Mouse (Mus musculus): Measurements from ENCODE around the gene Zfp747.
"Not testable (repeated sequence)": the region's sequence is repeated elsewhere in the genome, so short reads cannot be mapped to it uniquely, and the experiment has no call there.

Gene Zfp747

DNA sequence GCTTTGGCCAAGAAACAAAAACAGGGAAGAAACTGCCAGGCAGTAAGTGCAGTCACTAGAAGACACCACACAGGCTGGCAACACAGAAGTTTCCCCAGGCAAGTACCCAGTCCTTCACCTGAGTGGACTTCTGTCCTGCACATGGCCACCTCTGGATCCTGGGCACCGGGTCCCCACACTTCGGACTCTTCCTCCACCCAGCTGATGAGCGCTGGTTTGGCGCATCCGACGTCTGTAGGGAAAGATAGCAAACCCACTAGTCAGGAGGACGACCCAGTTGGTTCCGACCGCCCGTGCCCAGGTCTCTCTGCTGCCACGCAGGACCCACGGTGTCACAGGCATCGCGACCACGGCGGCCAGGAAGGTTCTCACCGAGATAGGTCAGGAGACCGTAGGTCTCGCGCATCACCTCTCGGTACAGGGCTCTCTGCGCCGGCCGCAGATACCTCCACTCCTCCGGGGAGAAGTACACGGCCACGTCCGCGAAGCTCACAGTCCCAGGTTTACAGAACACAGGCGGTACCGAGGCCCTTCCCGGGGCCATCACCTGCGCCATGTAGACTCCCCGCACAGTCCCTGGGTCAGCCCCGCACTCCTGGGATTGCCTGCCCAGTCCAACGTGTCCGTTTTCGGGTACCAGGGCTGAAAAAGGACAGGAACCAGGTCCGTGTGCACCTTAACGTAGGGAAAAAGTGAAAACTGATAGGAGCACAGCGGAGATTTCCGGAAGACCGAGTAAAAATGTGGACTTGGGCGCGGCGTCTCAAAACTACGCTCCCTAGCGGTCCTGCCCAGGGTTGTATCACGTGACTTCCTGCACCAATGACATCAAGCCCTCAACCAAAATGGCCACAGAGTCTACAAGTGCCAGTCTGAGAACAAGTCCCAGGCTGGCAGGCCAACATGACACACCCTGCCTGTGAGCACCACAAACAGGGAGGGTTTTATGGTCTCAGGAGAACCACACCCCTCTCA lies at the start of gene Zfp747:
Gene Zfp747, minus strand, starts transcription at position 780 of the 975 bp plus-strand sequence.
- DNase-seq (ENCODE audit: low spot score in 2 of 2), result peak; percentile 92

GRCm38 (mm10) chr7:127425291-127425690 lies 49.4 kb upstream of the Zfp747 start:
- no peak for DNase-seq (ENCODE audit: low spot score in 2 of 2)

- DNase-seq (ENCODE audit: low spot score in 2 of 2), result no peak
These were observed 46.4 kb upstream of the Zfp747 start for GRCm38 (mm10) chr7:127422247-127422646.

DNA sequence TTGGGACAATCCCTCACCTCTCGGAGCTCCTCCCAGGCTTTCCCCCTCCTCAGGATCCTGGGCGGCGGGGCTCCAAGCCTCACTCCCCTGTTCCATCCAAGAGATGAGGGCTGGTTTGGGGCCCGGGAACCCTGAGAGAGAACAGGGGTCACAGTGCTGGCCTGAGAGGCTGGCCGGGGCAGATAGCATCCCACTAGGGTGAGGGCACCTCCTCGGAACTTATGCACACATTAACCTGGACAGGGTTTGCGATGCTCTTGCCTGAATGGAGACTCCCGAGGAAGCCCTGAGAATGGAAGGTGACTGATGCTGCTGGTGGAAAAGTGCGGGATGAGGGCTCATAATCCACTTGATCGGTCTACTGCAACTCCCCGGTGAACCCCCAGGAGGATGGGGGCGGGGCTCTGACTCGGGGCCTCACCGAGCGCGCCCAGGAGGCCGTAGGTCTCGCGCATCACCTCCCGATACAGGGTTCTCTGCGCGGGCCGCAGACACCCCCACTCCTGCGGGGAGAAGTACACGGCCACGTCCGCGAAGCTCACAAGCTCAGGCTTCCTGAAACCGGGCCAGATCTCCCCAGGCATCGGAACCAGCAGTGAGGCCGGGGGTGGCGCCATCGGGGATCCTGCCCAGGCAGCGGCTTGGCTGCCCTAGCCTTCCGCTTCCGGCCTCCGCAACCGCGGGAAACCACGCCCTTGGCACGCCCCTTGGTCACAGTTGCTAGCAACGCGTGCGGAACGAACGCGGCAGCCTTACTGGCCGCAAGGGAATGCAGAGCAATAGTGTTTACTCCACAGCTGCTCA lies 45.7 kb upstream of the Zfp747 start, which contains the start of gene Zfp688:
Gene Zfp688, minus strand, starts transcription at position 681 of the 804 bp plus-strand sequence.
- peak; percentile 94 to 97 for DNase-seq (ENCODE audit: low spot score in 2 of 2)

DNA sequence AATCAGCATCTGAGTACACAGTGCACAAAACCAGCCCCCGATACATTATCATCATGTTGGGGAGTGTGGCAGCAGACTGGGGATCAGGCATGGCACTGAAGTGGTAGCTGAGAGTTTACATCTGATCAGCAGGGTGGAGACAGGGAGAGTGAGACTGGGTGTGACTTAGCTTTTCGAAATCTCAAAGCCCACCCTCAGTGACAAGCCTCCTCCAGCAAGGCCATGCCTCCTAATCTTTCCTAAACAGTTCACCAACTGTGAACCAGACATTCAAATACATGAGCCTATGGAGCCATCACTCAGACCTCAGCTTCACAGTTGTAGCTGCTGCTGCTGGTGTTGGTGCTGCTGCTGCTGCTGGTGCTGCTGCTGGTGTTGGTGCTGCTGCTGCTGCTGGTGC lies 35.6 kb upstream of the Zfp747 start:
- no peak for DNase-seq (ENCODE audit: low spot score in 2 of 2)

DNA sequence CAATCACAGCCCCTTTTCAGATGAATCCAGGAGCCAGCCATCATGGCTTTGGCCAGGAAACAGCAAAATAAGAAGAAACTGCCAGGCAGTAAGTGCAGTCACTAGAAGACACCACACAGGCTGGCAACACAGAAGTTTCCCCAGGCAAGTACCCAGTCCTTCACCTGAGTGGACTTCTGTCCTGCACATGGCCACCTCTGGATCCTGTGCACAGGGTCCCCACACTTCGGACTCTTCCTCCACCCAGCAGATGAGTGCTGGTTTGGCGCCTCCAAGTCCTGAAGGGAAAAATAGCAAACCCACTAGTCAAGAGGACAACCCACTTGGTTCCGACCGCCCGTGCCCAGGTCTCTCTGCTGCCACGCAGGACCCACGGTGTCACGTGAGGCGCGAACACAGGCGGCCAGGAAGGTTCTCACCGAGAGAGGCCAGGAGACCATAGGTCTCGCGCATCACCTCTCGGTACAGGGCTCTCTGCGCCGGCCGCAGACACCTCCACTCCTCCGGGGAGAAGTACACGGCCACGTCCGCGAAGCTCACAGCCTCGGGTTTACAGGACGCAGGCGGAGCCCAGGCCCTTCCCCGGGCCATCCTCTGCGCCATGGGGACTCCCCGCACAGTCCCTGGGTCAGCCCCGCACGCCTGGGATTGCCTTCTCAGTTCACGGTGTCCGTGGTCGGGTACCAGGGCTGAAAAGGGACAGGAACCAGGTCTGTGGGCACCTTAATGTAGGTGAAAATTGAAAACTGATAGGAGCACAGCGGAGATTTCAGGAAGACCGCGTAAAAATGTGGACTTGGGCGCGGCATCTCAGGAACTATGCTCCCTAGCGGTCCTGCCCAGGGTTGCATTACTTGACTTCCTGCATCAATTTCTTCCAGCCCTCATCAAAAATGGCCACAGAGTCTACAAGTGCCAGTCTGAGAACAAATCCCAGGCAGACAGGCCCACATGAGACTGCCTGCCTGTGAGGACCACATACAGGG lies 30.4 kb upstream of the Zfp747 start, which contains the start of gene Zfp764:
Gene Zfp764, minus strand, starts transcription at position 821 of the 986 bp plus-strand sequence.
- DNase-seq (ENCODE audit: low spot score in 2 of 2), result peak; percentile 82 to 84

DNA sequence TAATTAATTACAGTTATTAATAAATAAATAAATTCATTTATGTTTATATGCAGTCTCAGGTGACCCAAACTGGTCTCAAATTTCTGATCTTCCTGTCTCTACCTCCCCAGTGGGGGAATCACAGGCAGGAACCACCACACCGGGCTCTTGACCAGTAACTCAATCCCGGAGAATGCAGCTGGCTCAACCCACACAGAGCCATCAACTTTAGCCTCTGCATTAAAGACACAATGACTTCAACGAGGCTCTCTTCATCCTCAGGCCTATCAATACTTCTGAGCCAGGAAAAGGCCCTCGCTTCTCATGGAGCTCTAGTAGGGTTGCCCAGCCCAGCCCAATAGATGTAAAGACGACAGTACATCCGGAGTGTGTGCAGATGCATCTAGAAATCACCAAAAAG lies 28.3 kb upstream of the Zfp747 start:
- DNase-seq (ENCODE audit: low spot score in 2 of 2), result not testable (repeated sequence)

- DNase-seq (ENCODE audit: low spot score in 2 of 2), result no peak
These were observed 27.1 kb upstream of the Zfp747 start for GRCm38 (mm10) chr7:127402980-127403379.

GRCm38 (mm10) chr7:127400355-127400754 lies 24.5 kb upstream of the Zfp747 start:
- DNase-seq (ENCODE audit: low spot score in 2 of 2), result no peak

DNA sequence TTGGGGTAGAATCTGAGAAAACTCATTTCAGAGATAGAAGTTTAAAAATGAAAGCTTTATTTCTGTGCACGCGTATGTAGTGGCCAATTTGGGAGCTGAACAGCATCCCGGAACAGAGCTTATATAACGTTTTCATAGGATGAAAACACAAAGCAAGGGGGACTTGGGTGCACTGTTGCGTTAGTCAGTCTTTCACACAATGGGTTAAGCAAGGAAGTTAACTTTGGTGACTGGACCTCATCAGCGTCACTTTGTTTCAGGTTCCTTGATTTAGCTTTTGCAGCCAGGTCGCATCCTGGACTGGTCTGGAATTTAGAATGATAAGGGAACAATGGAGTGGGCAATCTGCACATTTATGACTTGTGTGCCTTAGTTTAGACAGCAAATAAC lies 18.1 kb upstream of the Zfp747 start:
- no peak for DNase-seq (ENCODE audit: low spot score in 2 of 2)

DNA sequence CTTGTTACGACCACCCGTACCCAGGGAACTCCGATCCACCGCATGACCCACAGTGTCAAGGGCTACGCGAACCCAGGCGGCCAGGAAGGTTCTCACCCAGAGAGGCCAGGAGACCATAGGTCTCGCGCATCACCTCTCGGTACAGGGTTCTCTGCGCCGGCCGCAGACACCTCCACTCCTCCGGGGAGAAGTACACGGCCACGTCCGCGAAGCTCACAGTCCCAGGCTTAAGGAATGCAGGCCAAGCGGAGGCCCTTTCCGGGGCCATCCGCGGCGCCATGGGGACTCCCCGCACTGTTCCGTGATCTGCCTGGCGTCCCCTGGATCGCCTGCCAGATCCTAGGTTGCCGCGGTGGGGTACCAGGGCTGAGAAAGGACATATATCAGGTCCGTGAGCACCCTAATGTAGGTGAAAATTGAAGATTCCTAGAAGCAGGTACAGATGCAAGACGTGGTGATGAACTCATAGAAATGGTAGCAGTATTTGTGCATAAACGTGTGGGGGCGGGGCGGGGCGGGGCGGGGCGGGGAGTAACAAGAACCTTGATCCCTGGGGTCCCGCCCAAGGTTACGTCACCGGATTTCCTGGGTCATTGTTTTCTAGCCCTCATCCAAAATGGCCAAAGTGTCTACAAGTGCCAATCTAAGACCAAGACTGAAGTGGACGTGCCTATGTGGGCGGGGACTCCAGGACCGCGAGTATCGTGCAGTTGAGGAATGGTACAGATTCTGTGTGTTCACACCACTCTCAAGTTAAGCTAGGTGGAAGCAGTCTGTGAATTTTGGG lies 17.5 kb upstream of the Zfp747 start, which contains the start of gene E430018J23Rik:
Gene E430018J23Rik, minus strand, starts transcription at position 473 of the 787 bp plus-strand sequence.
- DNase-seq (ENCODE audit: low spot score in 2 of 2), result peak; percentile 97

DNA sequence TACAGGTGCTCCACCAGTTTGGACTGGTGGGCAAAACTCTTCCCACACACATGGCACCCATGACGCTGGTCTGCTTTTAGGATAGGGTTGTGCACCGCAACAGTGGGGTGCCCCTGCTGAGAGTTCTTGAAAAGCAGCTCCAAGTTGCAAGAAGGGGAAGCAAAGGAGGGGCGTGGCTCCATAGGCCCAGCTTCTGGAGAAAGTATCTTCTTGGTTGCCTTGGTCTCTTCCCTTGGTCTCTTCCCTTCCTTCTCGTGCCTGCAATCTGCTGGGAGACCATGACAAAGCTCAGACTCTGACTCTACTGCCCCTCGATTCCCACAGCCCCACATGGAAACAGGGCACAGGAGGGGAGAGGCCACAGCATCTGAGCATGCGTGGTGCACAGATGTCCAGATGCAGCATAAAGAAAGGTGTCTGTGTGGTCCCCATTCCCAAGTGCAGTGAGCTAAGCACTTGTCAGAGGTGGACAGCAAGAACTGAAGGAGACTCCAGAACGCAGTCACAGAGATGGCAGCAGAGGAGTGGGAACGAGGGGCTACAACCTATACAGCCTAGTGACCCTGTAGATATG lies 16.5 kb upstream of the Zfp747 start:
- DNase-seq (ENCODE audit: low spot score in 2 of 2), result no peak

DNA sequence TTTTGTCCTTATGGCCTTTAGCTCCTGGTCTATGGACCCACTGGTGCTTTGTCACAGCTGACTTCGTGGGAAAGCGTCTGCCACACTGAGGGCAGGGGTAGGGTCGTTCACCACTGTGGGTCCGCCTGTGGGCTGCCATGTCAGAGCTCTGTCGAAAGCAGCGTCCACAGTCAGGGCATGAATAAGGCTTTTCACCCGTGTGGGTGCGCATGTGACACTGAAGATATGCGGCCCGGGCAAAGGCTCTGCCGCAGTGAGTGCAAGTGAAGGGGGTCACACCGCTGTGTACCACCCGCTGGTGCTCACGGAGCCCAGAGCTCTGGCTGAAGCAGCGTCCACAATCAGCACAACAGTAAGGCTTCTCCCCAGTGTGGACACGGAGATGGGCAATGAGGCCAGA lies 15.7 kb upstream of the Zfp747 start:
- DNase-seq (ENCODE audit: low spot score in 2 of 2), result no peak

DNA sequence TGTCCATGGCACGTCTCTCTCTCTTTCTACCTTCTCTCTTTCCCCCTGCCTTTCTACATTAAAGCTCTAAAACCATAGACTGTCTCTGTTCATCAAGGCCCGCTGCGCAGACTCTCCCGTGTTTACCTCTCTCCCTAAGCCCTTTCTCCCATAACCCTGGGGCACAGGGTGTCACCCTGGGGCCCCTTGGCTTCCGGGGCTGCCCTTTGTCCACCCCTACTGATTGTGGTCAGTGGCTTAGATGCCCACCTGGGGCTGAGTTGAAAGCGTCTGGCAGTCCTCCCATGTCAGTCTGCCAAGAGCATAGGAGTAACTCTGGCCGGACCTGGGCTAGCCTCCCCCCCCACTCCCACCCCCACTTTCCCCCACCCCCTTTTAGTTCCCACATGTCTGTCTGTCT lies 14.5 kb upstream of the Zfp747 start:
- no peak for DNase-seq (ENCODE audit: low spot score in 2 of 2)

DNA sequence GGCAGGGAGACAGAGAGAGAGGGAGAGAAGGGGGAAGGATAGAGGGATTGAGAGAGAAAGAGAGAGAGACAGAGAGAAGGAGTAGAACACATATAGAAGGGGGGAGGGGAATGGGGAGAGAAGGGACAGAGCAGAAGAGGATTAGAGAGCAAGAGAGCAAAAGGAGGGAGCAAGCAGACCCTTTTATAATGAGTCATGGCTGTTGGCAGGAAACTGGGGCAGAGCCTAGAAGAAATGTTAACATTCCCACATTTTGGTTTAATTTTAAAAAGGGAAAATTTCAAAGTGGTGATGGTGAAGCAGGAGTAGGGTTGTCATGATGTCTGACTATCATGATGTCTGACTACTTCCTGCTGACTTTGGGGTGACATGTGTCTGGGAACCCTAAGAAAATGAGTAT lies 12.4 kb upstream of the Zfp747 start:
- DNase-seq (ENCODE audit: low spot score in 2 of 2), result not testable (repeated sequence)

GRCm38 (mm10) chr7:127386641-127387392 lies 11.0 kb upstream of the Zfp747 start, which contains the start of gene 9130019O22Rik:
TSS of gene 9130019O22Rik (minus strand) at chr7:127387166.
- DNase-seq (ENCODE audit: low spot score in 2 of 2), result peak; percentile 86 to 87

DNA sequence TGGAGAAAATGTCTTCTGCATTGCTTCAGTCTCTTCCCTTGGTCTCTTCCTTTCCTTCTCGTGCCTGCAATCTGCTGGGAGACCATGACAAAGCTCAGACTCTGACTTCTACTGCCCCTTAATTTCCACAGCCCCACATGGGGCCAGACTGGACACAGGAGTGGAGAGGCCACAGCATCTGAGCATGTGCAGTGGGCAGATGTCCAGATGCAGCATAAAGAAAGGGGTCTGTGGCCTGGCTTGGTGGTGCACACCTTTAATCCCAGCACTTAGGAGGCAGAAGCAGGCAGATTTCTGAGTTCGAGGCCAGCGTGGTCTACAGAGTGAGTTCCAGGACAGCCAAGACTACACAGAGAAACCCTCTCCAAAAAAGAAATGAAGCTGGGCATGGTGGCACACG lies 9.7 kb upstream of the Zfp747 start:
- not testable (repeated sequence) for DNase-seq (ENCODE audit: low spot score in 2 of 2)

DNA sequence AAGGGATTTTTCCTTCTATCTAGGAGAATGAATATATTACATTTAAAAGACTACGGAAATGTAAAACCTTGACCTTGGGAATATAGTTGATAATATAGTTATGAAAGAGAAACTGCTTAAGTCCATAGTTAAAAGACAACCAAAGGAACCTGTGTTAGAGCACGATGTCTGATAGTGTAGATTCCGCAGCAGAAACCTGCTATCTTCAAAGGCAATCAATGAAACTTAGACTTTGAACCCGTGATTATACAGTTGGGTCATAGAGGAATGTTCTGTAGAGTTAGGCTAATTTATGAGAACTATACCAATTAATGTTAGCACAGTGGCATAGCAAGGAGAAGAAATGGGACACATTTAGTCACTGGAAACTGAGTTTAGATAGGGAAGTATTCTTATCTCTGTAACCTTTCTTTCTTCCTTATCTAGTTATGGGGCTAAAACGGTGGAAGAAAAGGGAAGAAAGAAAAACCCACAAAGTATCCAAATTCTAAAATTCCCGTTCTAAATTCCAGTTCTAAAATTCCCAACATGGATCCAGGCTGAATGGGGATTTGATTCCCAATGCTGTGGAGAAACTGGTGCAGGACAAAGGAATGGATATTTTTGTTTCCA lies 2.6 kb upstream of the Zfp747 start:
- no peak for DNase-seq (ENCODE audit: low spot score in 2 of 2)

All from urinary bladder, postnatal 36 days (tissue).